Mouse (Mus musculus) liver, adult 2 months (tissue): Measurements from ENCODE around the gene Gnai2. TPM values are rescaled to one million over a fixed set of nuclear protein-coding genes. Genes with fewer than 3 reads are reported as not detected.

Experiments
- DNase-seq: peaks from one replicate; pipeline ENCODE4 v3.0.0-alpha.2; 2011; ENCODE audit warnings: low read depth, low spot score; ENCODE audit errors: extremely low read depth
- H3K27ac ChIP-seq: fragments of 200-500 bp; replicated peaks from 2 replicates; pipeline ENCODE4 v1.5.1; 2012; ENCODE audit warnings: low read depth, mild to moderate bottlenecking, control low read depth, inconsistent platforms, low read length; ENCODE audit not compliant: insufficient read depth
- H3K27me3 ChIP-seq: fragments of 200-500 bp; 2 replicates; pipeline ENCODE4 v1.6.1; 2012; ENCODE audit warnings: mild to moderate bottlenecking, moderate library complexity, low read length, inconsistent platforms; ENCODE audit not compliant: control insufficient read depth, insufficient read depth
- H3K36me3 ChIP-seq: fragments of 200-500 bp; 2 replicates; pipeline ENCODE4 v1.6.1; 2012; ENCODE audit warnings: low read length, inconsistent platforms; ENCODE audit not compliant: control insufficient read depth, insufficient read depth
- H3K4me1 ChIP-seq: fragments of 200-500 bp; 2 replicates; pipeline ENCODE4 v1.6.1; 2011; ENCODE audit warnings: low read length; ENCODE audit not compliant: control insufficient read depth, insufficient read depth
- H3K4me3 ChIP-seq: fragments of 200-500 bp; 2 replicates; pipeline ENCODE4 v1.5.1; 2011; ENCODE audit warnings: low read depth, mild to moderate bottlenecking, control low read depth, low read length, moderate library complexity; ENCODE audit not compliant: insufficient read depth
- H3K79me2 ChIP-seq: fragments of 200-500 bp; 2 replicates; pipeline ENCODE4 v1.6.1; 2012; ENCODE audit warnings: inconsistent platforms, mild to moderate bottlenecking, low read length, moderate library complexity; ENCODE audit not compliant: control insufficient read depth, insufficient read depth
- H3K9ac ChIP-seq: fragments of 200-500 bp; 2 replicates; pipeline ENCODE4 v1.6.1; 2012; ENCODE audit warnings: low read depth, mild to moderate bottlenecking, control low read depth, inconsistent platforms, low read length
- CTCF ChIP-seq: fragments of 200-500 bp; IDR thresholded peaks from 2 replicates; pipeline ENCODE4 v1.5.1; 2011; ENCODE audit warnings: low read depth, low read length, control low read depth
- POLR2A ChIP-seq: fragments of 200-500 bp; IDR thresholded peaks from 2 replicates; pipeline ENCODE4 v1.6.1; 2011; ENCODE audit warnings: low read length, control low read depth; ENCODE audit not compliant: insufficient read depth; ENCODE audit errors: extremely low read depth
- WGBS: fragments of 180-500 bp; shearing (Covaris S2); methylation state at CpG from one replicate; pipeline ENCODE4 v1.1.7; 2018; 5-methylcytosine and 5-hydroxymethylcytosine counted together
- polyA plus RNA-seq: library from polyadenylated mRNA; depleted of rRNA; stranded (reverse); fragments of >200 nt; gene quantifications from 2 replicates; pipeline ENCODE4 v1.2.3, GENCODE M21; 2012
- total RNA-seq: library from RNA; depleted of rRNA; stranded (reverse); fragments of >200 nt; gene quantifications from 2 replicates; pipeline ENCODE4 v1.2.3, GENCODE M21; 2014

Gnai2 gene
- total and polyA plus RNA-seq, 2 experiments, result 31.6 to 122 TPM

DNA sequence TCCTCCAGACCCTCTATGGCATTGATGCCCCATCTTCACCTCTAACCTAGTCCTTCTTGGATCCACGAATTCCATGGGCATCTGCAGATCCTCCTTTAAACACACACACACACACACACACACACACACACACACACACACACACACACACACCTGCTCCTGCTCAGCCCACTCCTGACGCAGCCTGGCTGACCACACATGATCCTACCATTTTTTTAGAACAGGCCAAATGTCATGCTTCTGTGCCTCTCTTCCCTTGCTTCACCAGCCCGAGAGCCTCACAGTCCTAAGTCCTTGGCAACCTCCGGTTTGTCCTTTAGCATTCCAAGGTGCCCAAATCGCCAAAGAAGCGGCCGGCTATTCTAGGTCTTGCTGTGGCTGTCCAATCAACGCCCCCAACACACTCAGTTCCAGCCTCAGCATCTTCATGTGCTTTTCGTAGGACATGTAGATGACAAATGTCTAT is 34.3 kb upstream of the Gnai2 start, which contains the start of gene Slc38a3:
TSS of gene Slc38a3 (minus strand) at position 51 of the 466 bp plus-strand sequence.
- WGBS, result 61% methylated on average over 9 of the region's 9 CpGs
- no peak within 1 kb of the TSS; the same call in 1 of the 2 replicates for H3K4me3 ChIP-seq
- H3K79me2 ChIP-seq, result peaks cover 25% of the 10 kb centered on the region
- peaks cover 32% of the 10 kb centered on the region for H3K4me1 ChIP-seq
- H3K27me3 ChIP-seq, result no peaks in the 10 kb centered on the region
- H3K27ac ChIP-seq, result peak within 1 kb of the TSS; percentile 96
- H3K36me3 ChIP-seq, result peaks cover 2% of the 10 kb centered on the region; the same call in 1 of the 2 replicates
- peak; percentile 65 for DNase-seq
- TF ChIP-seq POLR2A (no peak), CTCF (no peak)
- H3K9ac ChIP-seq, result peak within 1 kb of the TSS; percentile 84

DNA sequence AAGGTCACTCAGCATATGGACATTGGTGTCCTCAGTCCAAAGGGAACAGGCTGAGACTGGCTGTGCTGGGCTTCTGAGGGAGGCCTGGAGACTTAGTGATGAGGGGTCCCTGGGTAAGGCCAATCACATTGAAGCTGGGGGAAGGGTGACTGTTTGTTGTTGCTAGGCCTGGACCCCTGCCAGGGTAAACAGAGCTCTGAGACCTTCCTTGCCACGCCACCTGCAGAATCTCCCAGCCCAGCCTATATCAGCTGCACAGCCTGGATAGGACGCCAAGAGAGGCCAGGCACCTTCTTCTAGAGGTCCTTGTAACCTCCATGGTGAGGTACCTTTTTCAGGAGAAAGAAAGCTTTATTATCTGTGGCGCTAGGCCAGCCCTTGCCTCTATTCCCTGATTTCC is 33.7 kb upstream of the Gnai2 start:
- Histone ChIP-seq H3K79me2 (peaks cover 25% of the 10 kb centered on the region), H3K27me3 (no peaks in the 10 kb centered on the region), H3K36me3 (peaks cover 5% of the 10 kb centered on the region; the same call in 1 of the 2 replicates), H3K4me1 (peaks cover 29% of the 10 kb centered on the region), H3K4me3 (no peak overlapping the region; the same call in 1 of the 2 replicates), H3K9ac (peak overlapping the region; percentile 84), H3K27ac (peak overlapping the region; percentile 96)
- peak; percentile 81 for DNase-seq
- no peak for TF ChIP-seq CTCF
- TF ChIP-seq POLR2A, result no peak
- WGBS, result 46% methylated on average over 3 of the region's 3 CpGs

GRCm38 (mm10) chr9:107668011-107668410 is 32.8 kb upstream of the Gnai2 start:
- Histone ChIP-seq H3K27me3 (no peaks in the 10 kb centered on the region), H3K27ac (peak overlapping the region; percentile 96)
- 17% methylated on average over 8 of the region's 8 CpGs for WGBS

DNA sequence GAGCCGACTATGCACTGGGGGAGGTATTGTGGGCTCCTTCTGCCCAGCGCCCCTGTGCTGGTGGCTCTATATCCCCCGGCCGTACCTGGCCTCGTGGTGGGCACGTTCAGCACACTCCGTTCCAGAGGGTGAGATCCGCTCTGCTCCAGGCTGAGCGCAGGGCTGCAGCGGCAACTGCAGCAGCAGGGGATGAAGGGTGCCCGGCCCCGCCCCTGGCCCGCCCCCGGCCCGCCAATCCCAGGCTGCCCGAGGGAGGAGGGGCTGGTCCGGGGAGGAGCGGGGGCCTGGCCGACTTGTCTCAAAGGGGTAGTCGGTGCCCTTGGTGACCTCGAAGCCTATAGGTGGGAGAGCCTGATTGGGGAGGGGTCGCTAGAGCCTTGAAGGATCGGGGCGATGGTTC is 32.1 kb upstream of the Gnai2 start:
- Histone ChIP-seq H3K4me3 (peak overlapping the region; percentile 92), H3K79me2 (peaks cover 35% of the 10 kb centered on the region), H3K27me3 (no peaks in the 10 kb centered on the region), H3K27ac (peak overlapping the region; percentile 97), H3K4me1 (peaks cover 39% of the 10 kb centered on the region), H3K9ac (peak overlapping the region; percentile 94), H3K36me3 (peaks cover 11% of the 10 kb centered on the region; the same call in 1 of the 2 replicates)
- peak; percentile 81 for DNase-seq
- TF ChIP-seq CTCF, result no peak
- TF ChIP-seq POLR2A, result peak; percentile 99
- 1% methylated on average over 24 of the region's 24 CpGs for WGBS

More at GRCm38 (mm10) chr9:107668011-107668410, 32.8 kb upstream of the Gnai2 start:
- Histone ChIP-seq H3K9ac (peak overlapping the region; percentile 84), H3K79me2 (peaks cover 32% of the 10 kb centered on the region), H3K4me3 (peak overlapping the region; percentile 92), H3K4me1 (peaks cover 31% of the 10 kb centered on the region), H3K36me3 (peaks cover 9% of the 10 kb centered on the region; the same call in 1 of the 2 replicates)
- peak; percentile 93 for DNase-seq
- TF ChIP-seq POLR2A, result 0 out of 2 replicates have a peak, but pooled peaks have one; percentile 61
- no peak for TF ChIP-seq CTCF

- Histone ChIP-seq H3K4me3 (peak overlapping the region; percentile 92), H3K9ac (peak overlapping the region; percentile 94), H3K4me1 (peaks cover 43% of the 10 kb centered on the region), H3K27me3 (no peaks in the 10 kb centered on the region), H3K36me3 (peaks cover 11% of the 10 kb centered on the region; the same call in 1 of the 2 replicates), H3K27ac (peak overlapping the region; percentile 97), H3K79me2 (peaks cover 35% of the 10 kb centered on the region)
- DNase-seq, result no peak
- TF ChIP-seq POLR2A, result no peak
- peak; percentile 0; the same call in 1 of the 2 replicates for TF ChIP-seq CTCF
- WGBS, result 2% methylated on average over 30 of the region's 30 CpGs
These were observed 31.6 kb upstream of the Gnai2 start for GRCm38 (mm10) chr9:107666751-107667205.

DNA sequence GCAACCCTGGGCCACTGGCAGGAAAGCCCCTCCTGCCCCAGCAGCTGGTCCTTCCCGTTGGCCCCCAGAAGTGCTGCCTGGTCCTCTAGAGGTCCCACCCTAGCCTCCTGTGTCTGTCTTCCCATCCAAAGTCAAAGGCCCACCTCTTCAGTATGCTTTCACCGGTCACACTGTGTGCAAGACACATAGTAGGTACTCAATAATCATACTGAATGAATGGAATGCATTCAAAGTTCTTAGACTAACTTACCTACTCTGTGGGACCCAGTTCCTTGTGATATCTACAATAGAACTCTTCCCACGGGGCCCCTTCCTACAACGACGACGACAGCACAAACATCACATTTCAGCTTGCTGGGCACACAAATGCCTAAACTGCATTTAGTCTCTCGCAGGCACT is 30.1 kb upstream of the Gnai2 start:
- peak; percentile 36 for DNase-seq
- WGBS, result 27% methylated on average over 7 of the region's 7 CpGs
- peak overlapping the region; percentile 94 for H3K9ac ChIP-seq
- H3K79me2 ChIP-seq, result peaks cover 35% of the 10 kb centered on the region
- peak overlapping the region; percentile 97 for H3K27ac ChIP-seq
- no peak for TF ChIP-seq POLR2A
- no peak for TF ChIP-seq CTCF
- H3K4me3 ChIP-seq, result peak overlapping the region; percentile 92
- H3K36me3 ChIP-seq, result peaks cover 14% of the 10 kb centered on the region; the same call in 1 of the 2 replicates
- H3K27me3 ChIP-seq, result no peaks in the 10 kb centered on the region
- H3K4me1 ChIP-seq, result peaks cover 42% of the 10 kb centered on the region
